Mouse (Mus musculus) cerebellum, adult 9-11 months (tissue): ENCODE data around the gene Pigv.
"Not testable (repeated sequence)": the region's sequence is repeated elsewhere in the genome, so short reads cannot be mapped to it uniquely, and the experiment has no call there.

Experiments
- DNase-seq: peaks from one replicate; pipeline ENCODE4 v3.0.0; 2022

Gene Pigv

DNA sequence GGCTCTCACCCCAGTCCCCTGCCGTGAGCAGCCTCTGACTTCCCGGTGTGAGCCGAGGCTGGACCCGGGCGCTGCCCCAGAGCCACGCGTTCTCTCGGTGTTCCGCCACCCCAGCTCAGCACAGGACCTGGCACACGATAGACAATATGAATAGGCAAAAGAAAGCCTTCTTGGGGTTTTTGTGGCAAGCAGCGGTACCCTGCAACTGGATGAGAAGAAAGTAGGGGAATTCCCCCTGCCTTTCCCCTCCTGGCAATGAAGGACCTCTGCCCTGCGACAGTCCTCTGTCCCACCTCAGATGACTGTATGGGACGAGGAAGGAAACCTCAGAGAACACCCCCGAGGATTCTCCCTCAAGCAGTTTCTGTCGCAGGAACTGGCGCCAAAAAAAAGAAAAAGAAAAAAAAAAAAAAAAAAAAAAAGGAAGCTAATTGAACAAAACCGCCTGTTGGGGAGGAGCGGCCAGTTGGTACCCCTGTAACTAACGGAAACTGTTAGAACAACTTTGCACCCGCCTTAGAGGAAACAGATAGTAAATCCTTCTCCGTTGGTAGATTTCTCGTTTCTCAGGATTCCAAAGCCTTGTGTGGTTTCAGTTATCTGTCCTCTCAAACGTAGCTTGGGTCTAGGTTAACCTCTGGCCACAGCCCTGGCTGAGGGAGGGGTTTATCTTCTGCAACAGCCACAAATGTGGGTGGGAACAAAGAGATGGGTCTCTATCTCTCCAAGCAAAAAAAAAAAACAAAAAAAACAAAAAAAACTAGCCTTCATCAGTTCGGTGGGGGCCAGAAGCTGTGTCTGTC, 599 bp upstream of the Pigv start:
- no peak for DNase-seq

DNA sequence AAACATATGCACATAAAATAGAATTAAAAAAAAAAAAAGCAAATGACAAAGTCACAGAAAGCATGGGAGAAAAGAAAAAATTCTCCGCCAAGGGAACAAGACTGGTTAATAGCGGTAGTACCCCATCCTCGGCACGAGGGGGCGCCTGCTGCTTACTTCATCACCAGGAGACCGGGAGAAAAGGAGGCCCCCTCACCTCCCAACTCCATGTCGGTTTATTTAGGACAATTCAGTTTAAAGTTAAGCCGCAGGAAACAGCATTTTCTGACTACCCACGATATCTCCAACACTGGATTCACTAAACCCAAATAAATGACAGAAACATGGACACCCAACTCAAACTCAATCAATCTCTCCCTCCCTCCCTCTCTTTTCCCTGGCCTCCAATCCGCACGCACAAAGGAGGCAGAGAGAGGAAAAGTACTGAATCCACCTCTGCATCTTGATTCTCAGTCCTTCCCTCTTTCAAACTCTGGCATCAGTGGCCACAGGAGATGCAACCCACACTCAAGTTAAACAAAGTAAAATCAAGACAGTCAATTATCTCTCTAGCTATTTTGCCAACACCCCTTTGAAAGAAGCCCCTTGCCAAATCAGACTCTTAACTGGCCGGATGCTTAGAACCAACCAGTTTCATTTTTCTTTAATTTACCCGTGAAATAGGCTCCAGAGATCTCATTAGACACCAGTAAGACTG, 1.1 kb downstream of the Pigv start:
- peak; percentile 84 for DNase-seq

DNA sequence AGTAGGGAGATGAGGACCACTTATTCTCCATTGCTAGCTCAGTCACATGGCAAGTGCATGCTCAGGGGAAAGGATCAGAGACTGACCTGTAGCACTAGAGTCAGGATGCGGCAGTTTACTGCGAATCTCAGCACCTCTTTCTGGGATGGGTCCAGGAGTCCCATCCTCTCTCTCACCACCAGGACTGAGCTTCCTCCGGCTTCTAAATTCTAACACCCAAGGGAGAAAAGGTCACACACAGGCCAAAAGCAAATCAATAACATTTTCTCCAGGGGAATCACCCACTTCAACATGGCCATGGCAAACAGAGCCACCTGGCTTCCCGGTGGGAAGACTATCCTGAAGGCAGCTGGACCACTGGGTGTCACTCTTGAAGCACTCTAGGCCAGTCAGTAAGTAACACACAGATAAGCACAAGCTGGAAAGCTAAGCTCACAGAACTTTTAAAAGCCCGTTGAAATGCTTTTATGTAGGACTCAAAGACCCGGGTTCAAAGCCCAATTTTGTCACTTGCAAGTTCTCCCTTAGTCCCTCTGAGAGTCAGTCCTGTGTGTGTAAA, 2.7 kb downstream of the Pigv start:
- no peak for DNase-seq

DNA sequence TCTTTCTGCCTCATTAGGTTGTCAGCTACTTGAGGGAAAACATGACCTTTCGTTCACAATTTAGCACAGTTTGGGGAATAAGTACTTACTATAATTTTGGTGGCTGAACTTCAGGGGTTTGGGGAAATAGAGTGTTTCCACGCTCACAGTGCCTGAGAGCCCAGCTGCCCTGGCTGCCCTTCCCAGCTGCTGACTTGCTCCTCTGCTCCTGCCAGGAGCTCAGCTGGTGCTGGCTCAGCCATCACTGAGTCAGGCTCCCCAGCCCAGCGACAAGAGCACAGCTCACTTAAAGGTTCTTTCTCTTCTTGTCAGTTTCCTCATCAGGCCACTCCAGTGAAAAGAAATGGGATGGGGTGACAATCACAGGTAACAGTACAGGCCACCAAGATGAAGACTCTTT, 3.9 kb downstream of the Pigv start:
- DNase-seq = no peak

DNA sequence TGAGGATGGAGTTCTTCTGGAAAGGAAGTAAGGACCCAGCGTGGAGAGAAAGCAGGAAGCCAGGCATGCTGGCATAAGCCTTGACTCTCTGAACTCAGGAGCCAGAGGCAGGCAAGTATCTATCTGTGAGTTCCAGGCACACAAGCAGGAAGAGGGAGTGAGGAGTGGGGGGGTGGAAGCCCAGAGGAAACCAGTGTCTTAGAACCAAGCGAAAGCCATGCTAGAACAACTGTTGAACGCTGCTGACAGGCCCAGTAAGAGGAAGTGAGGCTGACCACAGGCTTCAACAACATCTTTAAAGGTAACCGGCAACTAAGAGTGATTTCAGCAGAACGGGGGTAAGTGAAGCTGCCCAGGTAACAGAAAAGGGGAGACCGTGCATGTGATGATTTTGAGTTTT, 6.2 kb downstream of the Pigv start:
- DNase-seq = no peak

DNA sequence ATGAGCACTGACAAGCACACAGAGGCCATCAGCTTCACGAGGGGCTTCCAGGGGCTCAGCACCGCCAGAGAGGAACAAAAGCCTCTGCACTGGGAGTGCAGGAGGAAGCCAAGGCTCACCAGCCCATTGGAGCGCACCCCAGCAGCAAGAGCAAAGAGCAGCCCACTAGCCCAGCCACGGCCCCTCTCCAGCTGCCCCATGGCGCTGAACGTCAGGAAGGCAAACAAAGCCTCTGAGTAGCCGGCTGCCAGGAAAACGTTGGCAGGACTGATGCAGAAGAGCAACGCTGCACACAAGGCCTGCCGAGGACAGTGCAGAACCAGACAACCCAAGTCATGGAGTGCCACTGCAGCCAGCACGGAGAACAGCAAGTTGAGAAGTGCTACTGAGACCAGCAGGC, 7.3 kb downstream of the Pigv start:
- no peak for DNase-seq

GRCm38 (mm10) chr4:133662945-133663344, 9.5 kb downstream of the Pigv start:
- no peak for DNase-seq

DNA sequence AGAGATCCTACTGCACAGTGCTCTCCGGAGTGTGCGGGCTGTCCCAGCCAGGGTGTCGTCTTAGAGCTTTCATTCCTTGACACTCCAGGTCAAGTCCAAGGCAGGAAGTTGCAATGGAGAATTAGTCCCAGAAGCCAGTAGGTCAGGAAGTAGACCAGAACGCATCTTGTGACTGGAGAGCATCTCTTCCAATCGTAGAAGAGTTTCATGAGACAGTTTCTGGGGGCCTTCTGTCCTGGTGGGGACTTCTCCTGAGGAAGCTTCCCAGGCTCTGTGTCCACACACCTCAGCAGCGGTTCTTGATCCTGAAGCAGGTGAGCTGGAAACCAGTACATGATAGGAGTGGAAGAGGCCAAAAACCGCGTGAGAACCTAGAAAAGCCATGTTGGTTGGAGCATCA, 10.0 kb downstream of the Pigv start:
- no peak for DNase-seq

DNA sequence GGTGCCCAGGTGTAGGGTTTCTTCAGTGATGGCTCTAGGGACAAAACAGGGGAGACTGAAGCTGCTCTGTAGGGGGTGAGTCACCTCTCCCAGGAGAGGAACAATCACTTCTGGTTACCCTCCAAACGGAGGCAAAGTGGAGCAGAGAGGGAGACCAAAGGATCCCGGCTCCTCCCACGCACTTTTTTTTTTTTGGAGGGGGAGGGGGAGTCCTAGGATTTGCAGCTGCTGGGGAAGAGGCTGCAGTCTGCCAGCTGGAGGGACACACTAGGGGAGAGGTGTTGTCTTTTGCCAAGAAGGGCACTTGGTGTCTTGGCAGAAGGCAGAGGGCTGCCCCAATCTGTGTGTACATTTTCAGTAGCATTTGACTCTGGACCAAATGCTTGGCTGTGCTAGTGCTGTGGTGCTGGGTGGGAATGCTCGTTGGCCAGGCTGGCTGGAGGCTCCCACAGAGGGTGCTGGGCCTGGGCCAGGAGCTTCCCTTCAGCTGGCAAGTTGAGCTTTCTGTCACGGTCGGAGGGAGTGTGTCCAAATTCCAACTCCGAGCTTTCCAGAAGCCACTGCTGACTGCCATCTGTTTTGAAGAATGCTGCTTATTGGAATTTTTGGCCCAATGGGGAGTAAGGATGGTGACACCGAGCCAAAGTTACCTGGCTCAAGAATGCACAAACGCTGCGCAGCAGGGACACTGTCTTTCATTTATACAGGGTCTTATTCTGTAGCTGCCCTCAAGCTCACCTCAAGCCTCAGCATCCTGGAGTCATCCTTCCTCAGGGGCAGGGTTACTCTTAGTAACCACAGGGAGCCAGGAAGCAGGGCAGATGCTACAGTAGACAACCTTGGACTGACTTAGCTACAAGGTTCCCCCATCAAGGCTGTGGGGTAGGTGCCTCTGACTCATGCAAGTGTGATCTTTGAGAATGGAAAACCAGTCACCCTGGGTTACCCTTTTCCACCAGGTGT, 12.0 kb downstream of the Pigv start:
- peak; percentile 97 for DNase-seq

- DNase-seq = no peak
Measured at GRCm38 (mm10) chr4:133659497-133660192, 12.8 kb downstream of the Pigv start.

GRCm38 (mm10) chr4:133658729-133659128, 13.7 kb downstream of the Pigv start:
- no peak for DNase-seq

DNA sequence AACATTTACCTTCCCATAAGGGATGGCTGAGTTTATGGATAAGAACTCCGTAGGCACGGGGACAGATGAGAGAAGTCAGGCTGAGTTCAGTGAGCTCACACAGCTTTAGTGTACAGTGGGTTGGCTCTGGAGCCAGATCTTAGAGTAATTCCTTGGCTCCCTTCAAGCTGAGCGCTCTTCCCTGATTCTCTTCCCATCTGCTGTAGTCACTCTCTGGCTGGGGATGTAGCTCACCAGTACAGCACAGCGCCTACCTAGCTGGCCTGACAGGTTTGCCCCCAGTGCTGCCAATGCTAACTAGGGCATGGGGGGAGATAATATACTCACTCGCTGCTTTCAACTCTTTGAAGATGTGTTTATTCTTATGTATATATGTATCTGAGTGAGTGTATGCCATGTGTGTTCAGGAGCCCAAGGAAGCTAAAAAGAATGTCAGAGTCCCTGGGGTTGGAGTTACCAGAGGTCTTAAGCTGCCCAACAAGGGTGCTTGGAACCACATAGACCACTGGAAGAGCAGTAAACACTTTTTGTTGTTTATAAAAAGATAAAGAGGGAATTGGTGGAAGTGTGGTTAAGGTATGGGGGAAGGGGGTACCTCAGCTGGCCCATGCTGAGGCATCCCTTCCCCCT, 14.5 kb downstream of the Pigv start:
- no peak for DNase-seq

DNA sequence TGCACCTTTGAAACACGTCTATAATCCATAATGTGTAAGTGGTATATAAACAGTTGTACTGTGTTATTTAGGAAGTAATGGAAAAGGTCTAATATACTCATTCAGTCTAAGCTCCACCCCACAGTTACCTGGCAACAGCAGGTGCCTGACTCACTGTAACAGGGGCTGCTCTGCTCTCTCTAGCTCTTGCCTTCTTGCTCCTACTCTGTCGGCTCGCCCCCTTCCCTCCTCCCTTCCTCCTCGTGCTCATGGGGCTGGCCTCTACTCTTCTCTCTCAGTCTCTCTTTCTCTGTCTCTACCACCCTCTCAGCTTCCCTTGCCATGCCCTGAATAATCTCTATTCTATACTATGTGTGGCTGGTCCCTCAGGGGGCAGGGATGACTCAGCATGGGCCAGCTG, 15.4 kb downstream of the Pigv start:
- no peak for DNase-seq

GRCm38 (mm10) chr4:133656294-133656693, 16.2 kb downstream of the Pigv start:
- DNase-seq = no peak

DNA sequence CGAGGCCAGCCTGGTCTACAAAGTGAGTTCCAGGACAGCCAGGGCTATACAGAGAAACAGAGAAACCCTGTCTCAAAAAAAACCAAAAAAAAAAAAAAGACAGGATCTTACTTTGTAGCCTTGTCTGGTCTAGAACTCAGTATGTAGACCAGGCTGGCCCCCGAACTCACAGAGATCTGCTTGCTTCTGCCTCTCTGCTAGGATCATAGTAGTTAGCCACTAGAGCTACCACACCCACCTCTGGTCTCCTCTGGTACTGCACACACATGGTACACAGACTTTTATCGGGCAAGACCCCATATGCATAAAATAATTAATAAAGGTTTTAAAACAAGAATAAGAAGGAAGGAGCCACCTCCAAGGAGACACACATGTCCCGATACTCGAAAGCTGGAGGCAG, 18.4 kb downstream of the Pigv start:
- DNase-seq = not testable (repeated sequence)

DNA sequence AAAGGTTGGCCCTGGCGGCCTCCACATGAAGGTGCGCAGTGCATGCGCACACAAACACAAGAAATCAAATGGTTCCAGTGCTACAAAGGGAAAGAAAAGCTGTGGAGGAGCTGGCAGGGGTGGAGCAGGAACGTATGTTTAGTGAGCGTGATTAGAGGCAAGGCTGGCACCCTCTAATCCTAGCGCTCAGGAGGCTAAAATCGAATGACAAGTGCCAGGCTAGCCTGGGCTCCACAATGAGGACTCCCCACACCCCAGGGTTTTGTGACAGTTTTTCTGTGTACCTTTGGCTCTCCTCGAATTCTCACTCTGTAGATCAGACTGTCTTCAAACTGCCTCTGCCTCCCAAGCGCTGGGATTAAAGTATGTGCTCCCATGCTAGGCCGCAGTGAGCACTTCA, 19.7 kb downstream of the Pigv start:
- no peak for DNase-seq

GRCm38 (mm10) chr4:133651986-133652385, 20.5 kb downstream of the Pigv start:
- no peak for DNase-seq

- DNase-seq = no peak
Measured at GRCm38 (mm10) chr4:133651445-133651844, 21.0 kb downstream of the Pigv start.

DNA sequence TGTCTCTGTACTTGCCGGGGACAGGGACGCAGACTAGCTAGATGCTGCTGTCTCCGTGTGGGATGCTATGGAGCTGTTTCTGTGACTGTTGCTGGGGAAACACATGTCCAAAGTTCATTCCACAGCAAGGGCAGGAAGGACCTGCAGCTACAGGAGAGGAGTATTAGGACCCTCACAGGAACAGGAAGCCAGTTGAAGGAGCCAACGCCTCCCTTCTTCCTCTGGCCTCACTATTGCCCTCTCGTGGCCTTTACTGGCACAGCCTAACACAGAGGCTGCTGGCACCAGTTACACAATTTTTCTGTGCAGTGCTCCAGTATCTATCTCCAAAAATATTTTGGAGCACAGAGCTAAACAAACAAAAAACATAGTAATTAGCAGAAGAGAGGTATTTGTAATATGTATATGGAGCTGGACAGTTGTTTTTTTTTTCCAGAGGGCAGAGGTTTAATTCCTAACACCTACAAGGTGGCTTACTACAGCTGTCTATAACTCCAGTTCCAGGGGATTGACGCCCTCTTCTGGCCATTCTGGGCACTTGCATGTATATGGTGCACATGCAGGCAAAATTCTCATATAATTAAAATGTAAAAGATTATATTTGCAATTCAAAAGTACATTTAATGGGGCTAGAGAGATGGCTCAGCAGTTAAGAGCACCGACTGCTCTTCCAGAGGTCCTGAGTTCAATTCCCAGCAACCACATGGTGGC, 22.3 kb downstream of the Pigv start, which contains the start of gene Zdhhc18:
Gene Zdhhc18 (minus strand): TSS at position 166 of the 711 bp plus-strand sequence.
- peak; percentile 69 for DNase-seq

DNA sequence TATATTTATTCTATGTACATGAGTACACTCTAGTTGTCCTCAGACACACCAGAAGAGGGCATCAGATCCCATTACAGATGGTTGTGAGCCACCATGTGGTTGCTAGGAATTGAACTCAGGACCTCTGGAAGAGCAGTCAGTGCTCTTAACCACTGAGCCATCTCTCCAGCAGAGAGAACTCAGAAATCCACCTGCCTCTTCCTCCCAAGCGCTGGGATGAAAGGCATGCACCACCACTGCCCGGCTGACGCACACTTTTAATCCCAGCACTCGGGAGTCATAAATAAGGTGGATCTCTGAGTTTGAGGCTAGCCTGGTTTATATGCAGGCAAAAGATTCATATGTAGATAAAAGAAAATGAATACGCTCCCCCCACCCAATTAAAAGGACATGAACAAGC, 23.0 kb downstream of the Pigv start:
- DNase-seq = not testable (repeated sequence)

DNA sequence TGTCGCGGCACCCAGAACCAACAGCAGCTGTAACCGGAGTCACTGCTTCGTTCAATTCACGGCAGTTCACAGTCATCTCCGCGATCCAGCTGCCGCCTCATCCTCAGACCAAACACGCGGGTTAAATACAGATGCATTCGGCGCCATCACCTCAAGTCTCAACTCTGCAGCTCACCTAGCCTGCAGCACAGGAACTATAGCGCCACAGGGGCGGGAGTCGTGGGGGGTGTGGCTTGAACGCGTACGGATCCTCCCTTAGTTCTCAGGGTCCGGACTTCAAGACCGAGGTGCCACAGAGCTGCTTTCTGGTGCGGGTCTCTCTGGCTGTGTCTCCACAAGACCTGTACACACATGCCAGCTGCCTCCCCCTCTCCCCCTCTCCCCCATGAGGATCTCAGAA, 26.8 kb downstream of the Pigv start:
- no peak for DNase-seq
